Mouse (Mus musculus): ENCODE measurements around the gene Ngly1. TPM values are rescaled to one million over a fixed set of nuclear protein-coding genes. Genes with fewer than 3 reads are reported as not detected.

Gene Ngly1
- polyA plus RNA-seq, 1 experiment from 2014 or later = 25.1 TPM

DNA sequence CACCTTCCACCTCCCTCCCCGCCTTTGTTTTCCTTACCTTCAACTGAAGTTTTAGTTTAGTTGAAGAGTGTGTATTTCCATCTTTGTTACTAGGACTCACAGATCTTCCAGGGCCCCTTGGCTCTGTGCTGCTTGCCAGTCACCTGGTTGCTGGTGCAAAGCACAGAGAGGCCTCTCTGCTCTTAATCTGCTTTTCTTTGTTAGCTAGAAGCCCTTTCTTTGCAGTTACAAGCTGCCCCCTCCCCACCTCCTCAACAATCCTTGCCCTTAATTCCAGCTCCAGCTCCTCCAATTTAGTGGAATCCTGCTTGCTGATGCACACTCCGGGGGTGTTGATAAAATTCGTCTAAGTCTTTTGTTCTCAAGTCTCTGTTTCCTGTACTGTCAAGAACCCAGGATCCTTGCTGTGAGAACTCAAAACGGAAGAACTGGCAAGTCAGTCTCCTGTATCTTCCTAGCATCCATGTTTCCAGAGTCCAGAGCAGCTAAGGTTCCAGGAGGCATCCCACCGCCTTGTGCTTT is 79.9 kb downstream of the Ngly1 start:
- Histone ChIP-seq H3K36me3 (ENCODE audit: inconsistent target) (no peaks in the 10 kb centered on the region), H3K79me2 (ENCODE audit: inconsistent target) (no peaks in the 10 kb centered on the region), H3K4me3 (ENCODE audit: inconsistent target) (no peak overlapping the region), H3K27ac (no peak overlapping the region)
- WGBS (ENCODE audit: missing documents) = 82% methylated on average over 5 of the region's 5 CpGs

DNA sequence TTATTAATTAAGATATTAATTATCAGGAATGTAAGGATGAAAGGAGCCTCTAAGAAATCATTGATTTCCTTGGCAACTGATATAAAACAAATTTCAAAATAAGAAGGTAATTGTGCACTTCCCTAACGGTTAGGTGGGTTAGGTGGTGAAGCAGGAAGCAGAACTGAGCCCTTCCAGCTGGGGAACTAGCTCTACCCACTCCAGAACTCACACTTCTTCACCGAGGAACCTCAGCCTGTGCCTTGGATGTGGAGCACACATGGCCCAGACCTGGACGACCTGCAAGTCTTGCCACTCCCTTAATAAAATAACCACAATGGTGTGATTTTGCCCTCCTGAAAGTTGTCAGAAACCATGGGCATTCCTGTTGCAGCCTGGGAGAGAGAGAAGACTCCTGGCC is 80.7 kb downstream of the Ngly1 start:
- WGBS (ENCODE audit: missing documents) = 20% methylated on average over 3 of the region's 3 CpGs
- no peaks in the 10 kb centered on the region for H3K36me3 ChIP-seq (ENCODE audit: inconsistent target)
- H3K4me3 ChIP-seq (ENCODE audit: inconsistent target) = no peak overlapping the region
- no peak overlapping the region for H3K27ac ChIP-seq
- no peaks in the 10 kb centered on the region for H3K79me2 ChIP-seq (ENCODE audit: inconsistent target)

DNA sequence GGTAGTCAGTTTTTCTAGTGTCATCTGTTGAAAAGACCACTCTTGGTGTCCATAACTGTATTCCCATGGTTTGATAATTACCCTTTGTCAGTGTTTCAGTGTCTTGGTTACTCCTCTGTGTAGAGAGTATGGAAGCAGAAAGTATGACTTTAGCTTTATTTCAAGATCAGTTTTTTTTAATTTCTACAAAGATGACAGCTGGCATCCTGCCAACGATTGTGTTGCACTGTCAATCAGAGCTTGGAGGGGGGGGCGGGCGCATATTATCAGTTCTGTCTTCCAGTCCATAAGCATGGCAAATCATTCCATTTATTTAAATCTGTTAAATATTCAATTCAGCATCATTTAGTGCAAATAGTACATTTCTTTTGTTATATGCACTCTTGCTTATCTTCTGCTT is 85.2 kb downstream of the Ngly1 start:
- Histone ChIP-seq H3K79me2 (ENCODE audit: inconsistent target) (no peaks in the 10 kb centered on the region), H3K4me3 (ENCODE audit: inconsistent target) (no peak overlapping the region), H3K27ac (no peak overlapping the region), H3K36me3 (ENCODE audit: inconsistent target) (no peaks in the 10 kb centered on the region)
- 92% methylated on average over 3 of the region's 3 CpGs for WGBS (ENCODE audit: missing documents)

DNA sequence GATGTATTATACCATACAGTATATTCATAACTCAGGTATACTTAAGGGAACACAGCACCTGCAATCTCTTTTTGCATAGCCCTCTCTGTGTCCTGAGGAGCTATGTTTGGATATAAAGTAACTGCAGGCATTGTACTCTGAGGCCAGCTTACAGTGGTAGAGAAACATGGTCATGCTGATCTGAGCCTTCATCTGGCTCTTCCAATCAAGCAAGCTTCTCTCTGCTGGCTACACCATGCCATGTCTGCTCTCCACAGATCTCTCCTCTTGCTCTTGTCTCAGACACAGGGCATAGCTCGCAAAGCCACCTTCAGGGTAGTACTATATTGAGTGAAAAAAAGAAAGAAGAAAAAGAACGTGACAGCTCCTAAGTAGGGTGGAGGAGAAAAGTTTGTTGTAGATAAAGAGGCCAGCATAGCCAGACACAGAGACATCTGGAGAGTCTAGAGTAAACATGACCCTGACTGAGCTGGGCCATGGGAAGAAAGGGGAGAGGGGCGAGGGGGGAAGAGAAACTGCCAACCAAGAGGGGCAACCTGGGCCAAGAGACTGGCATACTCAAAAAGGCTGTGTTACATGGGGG is 86.8 kb downstream of the Ngly1 start:
- 92% methylated on average over 3 of the region's 3 CpGs for WGBS (ENCODE audit: missing documents)
- Histone ChIP-seq H3K4me3 (ENCODE audit: inconsistent target) (no peak overlapping the region), H3K27ac (no peak overlapping the region), H3K79me2 (ENCODE audit: inconsistent target) (no peaks in the 10 kb centered on the region), H3K36me3 (ENCODE audit: inconsistent target) (no peaks in the 10 kb centered on the region)

DNA sequence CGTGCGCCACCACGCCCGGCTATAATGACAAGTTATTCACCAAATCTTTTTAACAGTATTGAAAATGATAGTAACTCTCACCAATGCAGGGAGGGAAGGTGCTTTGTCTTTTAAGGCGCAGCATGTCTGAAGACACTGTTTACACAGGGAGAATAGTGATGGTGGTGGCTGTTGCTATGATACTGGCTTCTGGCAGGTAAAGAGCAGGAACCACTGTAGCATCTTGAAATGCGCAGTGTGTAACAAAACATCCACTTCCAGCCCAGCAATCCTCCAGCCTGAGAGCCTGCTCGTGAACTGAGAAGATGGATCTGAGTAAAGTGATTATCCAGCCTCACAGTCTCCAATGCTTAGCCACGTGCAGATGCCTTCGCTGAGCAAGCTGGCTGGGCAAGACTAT is 98.4 kb downstream of the Ngly1 start:
- Histone ChIP-seq H3K36me3 (ENCODE audit: inconsistent target) (no peaks in the 10 kb centered on the region), H3K4me3 (ENCODE audit: inconsistent target) (no peak overlapping the region), H3K27ac (no peak overlapping the region), H3K79me2 (ENCODE audit: inconsistent target) (no peaks in the 10 kb centered on the region)
- WGBS (ENCODE audit: missing documents) = 92% methylated on average over 5 of the region's 9 CpGs

DNA sequence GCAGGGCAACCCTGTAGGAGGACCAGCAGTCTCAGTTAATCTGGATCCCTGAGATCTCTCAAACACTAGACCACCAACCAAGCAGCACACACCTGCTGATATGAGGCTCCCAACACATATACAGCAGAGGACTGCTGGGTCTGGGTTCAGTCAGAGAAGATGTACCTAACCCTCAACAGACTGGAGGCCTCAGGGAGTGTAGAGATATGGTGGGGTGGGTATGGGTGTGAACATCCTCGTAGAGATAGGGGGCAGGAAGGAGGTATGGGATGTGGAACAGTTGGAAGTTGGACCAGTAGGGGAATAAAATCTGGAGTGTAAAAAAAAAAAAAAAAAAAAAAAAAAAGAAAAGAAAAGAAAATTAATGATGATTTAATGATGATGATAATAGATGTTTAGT is 110.6 kb downstream of the Ngly1 start:
- H3K79me2 ChIP-seq (ENCODE audit: inconsistent target) = no peaks in the 10 kb centered on the region
- H3K36me3 ChIP-seq (ENCODE audit: inconsistent target) = no peaks in the 10 kb centered on the region
- H3K4me3 ChIP-seq (ENCODE audit: inconsistent target) = no peak overlapping the region
- WGBS (ENCODE audit: missing documents) = 78% methylated on average over 1 of the region's 1 CpGs
- H3K27ac ChIP-seq = no peak overlapping the region

Other genes starting within 250 kb of the Ngly1 start
- gene Oxsm, start 528 bp downstream of the Ngly1 start, polyA plus RNA-seq (2018) = 9.7 to 15.5 TPM (median 11.4 TPM) in 3 replicates
- 25.7 to 70.2 TPM (median 27.8 TPM) in 3 replicates for gene Top2b, start 115.9 kb downstream of the Ngly1 start, polyA plus RNA-seq (2018)

All from macrophage (primary cell).